Mouse (Mus musculus) G1E-ER4 (cell line): Measurements from ENCODE around the gene Ppp2r5d. TPM values are rescaled to one million over a fixed set of nuclear protein-coding genes. Genes with fewer than 3 reads are reported as not detected.

Experiments used
- GATA1 ChIP-seq: IDR thresholded peaks from one replicate; pipeline ENCODE4 v1.8.0; 2012; ENCODE audit warnings: low read length, inconsistent platforms
- polyA plus RNA-seq: library from polyadenylated mRNA; stranded (reverse); fragments of >175 nt; gene quantifications from 2 replicates; pipeline ENCODE4 v1.2.3, GENCODE M21; 2012

Ppp2r5d gene
- polyA plus RNA-seq, 1 experiment, result 94.3 TPM

DNA sequence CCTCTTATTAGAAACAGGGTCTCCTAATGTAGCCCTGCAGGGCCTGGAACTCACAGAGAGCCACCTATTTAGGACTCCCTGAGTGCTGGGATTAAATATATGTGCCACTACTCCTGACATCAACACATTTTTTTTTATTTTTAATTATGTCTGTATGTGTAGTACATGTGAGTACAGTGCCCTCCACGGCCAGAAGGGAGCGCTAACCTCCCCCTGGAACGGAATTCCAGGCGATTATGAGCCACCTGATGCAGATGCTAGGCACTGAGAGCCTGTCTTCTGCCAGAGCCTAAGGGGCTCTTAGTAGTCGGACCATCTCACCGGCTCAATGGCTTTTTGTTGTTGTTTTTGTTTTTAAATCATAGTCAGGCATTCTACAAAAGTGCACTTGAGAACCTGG is 23.1 kb upstream of the Ppp2r5d start:
- no peak for TF ChIP-seq GATA1

DNA sequence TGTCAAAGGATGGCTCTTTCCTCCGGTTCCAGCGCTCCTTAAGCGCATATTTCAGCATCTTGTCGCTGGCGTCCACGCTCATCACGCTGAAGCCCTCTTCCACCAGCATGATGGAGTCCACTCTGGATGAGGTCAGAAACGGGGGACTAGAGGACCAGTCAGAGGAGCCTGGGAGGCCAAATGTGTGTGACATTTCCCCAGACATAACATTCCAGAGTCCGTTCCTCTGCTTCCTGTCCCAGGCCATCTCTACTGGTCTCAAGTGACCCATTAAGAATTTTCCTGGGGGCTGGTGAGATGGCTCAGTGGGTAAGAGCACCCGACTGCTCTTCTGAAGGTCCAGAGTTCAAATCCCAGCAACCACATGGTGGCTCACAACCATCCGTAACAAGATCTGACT is 22.4 kb upstream of the Ppp2r5d start:
- no peak for TF ChIP-seq GATA1

DNA sequence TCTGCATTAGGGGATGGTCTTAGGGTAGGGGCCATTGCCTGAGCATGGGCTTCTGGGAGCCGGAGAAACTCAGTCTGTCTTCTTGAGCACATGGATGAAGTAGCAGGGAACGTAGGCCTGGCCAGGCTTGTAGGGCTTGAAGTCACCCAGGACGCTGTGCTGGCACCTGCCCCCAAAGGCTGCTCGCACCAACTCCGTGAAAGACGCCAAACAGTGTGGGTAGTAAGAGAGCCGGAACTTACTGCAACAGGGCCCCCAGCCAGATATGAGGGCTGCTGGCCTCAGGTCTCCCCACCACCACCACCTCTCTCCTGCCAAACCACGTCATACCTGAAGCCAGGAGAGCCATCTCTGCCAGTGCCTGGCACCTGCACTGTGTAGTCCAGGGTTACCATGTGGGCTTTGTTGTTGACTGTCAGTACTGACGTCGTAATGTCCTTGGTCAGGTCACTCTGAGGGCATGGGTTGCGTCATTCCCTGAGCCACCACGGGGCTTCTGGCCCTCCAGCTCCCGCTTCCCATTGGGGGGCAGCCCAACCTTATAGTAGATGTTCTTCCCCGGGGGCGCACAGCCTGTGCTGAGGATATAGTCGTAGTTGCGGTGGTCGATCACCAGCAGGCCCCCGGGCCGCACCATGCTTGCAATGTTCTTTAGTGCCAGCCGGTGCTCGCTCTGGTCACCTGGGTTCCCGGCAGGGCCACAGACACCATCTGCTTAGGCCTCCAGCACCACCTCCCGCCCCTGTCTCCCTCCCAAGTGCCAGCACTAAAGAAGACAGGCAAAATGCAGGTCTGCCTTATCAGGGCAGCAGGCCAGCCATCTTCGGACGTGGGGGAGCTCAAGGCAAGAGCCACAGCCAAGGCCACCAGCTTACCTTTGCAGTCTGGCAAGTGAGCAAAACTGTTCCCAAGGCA is 21.1 kb upstream of the Ppp2r5d start:
- no peak for TF ChIP-seq GATA1

DNA sequence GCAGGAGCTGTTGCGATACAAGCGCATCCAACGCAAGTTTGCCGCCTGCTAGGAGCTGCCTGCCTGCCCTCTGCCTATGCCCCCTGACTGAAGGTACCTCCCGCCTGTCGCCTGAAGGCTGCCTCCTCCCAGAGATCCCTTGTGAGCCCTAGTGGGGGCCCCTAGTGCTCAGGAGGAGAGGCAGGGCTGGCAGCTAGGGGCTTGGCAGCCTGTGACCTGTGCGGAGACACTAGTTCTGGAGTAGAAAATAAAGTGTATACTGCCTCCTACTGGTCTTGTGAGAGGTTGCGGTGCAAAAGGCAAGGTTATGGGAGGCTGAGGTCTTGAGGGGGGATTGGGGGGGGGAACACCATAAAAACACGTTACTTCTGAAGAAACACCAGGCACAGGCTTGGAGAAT is 20.4 kb upstream of the Ppp2r5d start:
- TF ChIP-seq GATA1, result no peak

DNA sequence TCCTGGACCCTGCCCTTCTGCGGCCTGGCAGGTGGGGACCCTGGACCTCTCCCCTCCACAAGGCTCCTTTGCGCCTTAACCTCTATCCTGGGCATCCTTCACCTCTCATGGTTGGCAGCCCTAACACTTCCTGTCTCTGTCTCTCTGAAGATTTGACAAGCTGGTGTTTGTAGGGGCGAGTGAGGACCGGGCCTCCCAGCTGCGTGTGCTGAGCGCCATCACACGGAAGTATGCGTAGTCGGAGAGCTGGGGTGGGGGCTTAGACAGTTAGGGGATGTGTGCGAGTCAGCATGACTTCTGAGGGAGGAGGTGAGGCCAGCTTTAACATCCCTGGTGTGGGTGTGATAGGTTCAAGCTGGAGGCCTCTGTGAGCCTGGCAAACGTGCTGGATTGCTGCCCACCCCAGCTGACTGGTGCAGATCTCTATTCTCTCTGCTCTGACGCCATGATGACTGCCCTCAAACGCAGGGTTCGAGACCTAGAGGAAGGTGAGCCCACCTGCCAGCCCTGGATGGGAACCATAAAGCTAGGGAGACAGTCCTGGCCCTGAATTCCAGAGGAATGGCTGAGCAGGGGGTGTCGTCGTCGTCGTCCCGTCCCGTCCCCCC is 19.7 kb upstream of the Ppp2r5d start:
- no peak for TF ChIP-seq GATA1

DNA sequence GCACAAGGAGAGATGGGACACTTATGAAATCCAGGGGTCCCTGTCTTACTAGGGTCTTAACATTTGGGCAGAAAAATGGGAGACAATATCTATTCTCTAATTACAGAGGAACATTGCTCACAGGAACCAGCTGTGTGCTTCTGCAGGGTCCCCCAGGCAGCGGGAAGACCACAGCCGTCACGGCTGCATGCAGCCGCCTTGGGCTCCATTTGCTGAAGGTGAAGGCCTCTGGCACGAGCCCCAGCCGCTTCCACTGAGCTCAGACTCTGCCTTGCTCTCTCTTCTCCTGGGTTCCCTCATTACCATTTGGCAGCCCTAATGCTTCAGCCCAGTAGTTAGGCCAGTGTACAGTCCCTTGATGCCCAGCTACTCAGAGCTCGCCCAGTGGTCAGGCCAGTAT is 16.2 kb upstream of the Ppp2r5d start:
- TF ChIP-seq GATA1, result no peak

DNA sequence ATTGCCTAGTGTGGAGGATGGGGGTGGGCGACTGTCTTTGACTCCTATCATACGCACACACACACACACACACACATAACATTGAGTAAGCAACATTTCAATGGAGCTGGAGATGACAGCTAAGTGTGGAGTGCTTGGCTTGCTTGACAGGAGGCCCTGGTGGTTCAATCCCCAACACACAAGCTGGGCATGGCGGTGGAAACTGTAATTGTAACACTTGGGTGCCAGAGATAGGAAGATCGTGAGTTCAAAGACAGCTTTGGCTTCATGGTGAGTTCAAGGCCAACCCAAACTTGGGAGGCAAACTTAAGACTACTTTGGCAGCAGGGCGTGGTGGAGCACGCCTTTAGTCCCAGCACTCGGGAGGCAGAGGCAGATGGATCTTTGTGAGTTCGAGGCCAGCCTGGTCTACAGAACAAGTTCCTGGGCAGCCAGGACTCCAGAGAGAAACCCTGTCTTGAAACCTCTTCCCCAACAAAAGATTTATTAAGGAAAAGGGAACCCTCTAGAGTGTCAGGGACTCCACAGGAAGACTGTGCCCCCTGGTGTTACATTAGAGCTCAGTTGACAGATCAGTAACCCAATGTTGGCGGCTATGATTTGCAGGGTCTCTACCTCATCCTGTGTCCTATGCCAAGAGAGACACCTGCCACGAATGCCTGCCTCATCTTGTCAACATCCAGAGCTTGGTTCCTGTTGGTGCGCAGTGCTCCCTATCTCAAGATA is 10.0 kb upstream of the Ppp2r5d start:
- no peak for TF ChIP-seq GATA1

DNA sequence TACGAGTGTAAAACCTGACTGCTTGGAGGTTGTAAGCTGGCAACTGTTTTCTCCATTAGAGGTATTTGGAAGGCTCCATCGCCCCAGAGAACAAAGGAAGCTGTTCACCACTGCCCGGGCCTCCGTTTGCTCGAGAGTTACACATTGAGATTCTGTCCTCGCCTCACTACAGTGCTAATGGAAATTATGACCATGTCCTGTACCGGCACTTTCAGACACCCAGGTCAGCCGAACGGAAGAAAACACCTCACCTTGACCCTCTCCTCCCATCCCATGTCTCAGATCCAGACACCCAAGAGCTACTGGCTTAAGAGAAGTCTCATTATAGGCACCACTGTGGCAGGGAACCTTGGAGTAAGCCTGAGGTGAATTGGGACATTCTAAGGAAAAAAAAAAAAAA is 8.9 kb upstream of the Ppp2r5d start:
- no peak for TF ChIP-seq GATA1

DNA sequence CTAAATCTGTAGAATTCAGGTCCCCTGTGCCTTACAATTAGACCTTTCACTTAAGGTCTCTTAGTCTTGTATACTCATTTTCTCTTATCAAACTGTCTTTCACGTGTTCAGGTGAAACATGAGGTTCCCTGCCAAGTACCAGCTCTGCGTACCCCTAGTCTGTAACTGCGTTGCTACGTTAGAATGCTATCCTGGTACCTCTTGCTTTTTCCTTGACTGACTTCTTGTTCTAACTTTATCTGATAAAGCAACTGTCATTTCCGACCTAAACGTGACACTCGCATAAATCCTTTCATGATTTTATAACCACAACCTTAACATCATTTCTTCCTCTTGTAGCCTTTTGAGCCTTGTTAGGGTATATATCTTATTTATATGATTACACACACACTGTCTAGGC is 7.5 kb upstream of the Ppp2r5d start:
- no peak for TF ChIP-seq GATA1

DNA sequence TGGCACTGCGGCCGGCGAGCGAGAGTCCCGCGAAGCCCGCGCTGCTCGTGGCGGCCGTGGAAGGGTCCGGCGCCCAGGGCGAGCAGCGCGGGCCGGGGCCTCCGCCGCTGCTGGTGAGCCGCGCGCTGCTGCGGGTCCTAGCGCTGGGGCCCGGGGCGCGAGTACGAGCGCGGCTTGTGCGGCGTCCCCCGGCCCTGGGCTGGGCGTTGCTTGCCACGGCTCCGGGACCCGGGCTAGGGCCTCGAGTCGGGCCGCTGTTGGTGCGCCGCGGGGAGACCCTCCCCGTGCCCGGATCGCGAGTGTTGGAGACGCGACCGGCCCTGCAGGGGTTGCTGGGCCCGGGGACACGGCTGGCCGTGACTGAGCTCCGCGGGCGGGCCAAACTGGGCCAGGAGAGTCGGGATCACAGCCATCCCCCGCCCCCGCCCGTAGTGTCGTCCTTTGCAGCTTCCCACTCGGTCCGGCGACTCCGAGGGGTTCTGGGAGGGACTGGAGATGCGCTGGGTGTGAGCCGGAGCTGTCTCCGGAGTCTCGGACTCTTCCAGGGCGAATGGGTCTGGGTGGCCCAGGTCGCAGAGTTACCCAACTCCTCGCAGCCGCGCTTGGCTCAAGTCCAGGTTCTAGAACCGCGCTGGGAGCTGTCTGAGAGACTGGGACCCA is 6.8 kb upstream of the Ppp2r5d start:
- TF ChIP-seq GATA1, result no peak

DNA sequence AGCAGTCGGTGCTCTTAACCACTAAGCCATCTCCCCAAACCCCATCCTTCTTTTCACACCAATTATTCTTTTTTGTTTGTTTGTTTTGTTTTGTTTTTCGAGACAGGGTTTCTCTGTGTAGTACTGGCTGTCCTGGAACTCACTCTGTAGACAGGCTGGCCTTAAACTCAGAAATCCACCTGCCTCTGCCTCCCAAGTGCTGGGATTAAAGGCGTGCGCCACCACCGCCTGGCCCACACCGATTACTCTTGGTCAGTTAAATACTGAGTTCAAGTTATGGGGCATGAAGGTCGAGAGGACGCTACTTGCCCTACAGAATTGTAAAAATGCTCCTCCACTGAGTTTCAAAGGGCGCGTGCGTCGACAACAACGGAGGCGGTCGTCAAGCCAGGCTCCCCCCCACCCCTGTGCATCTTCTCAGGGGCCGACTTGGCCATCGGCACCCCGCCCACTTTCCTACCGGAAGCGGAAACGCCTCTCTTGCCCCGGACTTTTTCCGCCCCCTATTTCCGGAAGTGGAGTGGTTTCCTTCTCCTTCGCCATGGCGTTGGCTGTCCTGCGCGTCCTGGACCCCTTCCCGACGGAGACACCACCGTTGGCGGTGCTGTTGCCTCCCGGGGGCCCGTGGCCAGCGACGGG is 6.2 kb upstream of the Ppp2r5d start, which contains the start of gene Pex6:
Pex6 (plus strand) TSS at position 505 of the 639 bp plus-strand sequence.
- no peak for TF ChIP-seq GATA1

DNA sequence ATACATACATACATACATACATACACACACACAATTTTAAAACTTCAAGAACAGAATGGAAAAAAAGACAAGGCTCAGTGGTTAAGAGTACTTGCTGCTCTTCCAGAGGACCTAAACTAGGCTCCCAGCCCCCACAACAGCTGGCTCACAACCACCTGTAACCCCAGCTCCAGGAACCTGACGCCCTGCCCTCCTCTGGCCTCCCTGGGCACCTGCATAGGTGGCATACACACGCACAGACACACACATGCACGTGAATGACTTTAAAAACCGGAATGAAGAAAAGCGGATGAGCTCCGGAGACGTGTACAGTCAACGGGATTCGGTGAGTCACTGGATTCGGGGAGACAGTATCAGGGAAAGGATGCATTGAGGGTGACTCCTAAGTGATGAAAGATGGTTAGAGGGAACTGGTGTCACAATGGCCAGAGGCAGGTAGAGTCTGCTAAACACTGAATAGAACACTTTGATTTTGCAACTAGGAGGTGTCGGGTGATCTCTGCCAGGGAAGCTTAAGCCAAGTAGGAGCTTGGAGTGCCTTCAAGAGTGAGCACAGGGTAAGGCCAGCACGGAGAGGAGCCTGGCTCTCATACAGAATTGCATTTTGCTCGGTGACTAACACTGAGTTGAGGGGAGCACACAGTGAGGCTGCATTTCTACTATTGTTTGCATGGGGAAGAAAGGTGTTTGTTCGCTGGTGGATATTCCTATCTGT is 1.6 kb upstream of the Ppp2r5d start:
- TF ChIP-seq GATA1, result no peak

DNA sequence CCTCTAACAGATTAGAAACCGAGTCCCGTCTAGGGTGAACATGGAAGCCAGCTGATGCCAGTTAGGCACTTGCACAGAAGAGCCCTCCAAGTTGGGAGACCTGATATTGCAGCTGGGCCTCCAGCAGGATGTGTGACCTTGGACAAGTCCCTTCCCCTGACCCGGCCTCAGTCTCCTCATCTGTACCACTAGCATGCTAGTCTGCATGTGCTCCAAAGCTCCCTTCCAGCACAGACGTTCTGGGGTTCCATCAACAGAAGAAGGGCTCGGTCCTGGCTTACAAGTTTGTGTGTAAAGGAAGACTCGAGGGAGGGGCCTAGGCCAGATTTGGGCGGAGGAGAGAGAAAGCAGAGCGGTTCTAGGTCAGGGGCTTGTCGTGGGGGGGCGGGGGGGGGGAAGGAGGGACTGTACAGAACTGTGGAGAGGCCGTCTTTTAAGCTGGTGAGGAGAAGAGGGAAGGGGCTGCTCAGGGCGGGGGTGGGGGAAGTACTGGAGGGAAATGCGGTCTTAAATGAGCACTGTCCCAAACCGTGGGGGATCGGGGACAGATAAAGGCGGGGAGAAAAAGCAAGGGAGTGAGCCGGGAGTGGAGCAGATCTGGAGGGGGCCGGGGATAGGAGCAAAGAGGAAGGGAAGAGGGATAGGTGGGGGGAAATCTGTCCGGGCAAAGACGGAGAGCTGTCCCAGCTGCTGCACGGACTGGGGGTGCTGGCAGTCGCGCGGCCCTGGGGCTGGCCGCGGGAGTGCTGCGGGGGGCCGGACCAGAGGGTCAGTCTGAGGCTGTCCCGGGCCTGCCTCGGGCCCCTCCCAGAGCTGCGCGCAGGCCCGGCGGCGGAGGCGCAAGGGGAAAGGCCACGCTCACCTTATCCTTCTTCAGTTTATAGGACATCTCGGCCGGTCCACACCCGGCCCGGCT is 682 bp downstream of the Ppp2r5d start:
- no peak for TF ChIP-seq GATA1

DNA sequence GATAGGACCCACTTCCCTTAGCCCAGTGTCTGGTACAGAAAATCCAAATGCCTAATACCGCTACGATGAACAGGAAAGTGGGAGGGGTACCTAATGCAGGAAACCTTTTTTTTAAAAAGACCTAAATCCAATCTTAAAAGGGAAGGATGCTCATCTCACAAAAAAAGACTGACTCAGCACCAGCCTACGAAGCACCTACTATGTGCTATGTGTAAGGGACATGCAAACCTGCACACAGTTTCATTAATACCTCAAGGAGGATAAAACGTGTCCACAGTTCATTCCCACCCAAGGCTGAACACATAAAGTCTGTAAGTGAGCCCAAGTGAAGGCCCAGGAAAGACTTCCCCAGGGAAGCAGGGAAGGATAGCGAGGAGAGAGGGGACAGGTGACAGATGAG is 2.4 kb downstream of the Ppp2r5d start:
- TF ChIP-seq GATA1, result no peak
